Mouse (Mus musculus) erythroblast, embryonic 14.5 days (primary cell): ENCODE measurements around the gene Samd4.

Experiments used
- GATA1 ChIP-seq: IDR thresholded peaks from 2 replicates; pipeline ENCODE4 v1.6.1; 2012; ENCODE audit warnings: low read length, inconsistent platforms, mixed read lengths
- TAL1 ChIP-seq: IDR thresholded peaks from 3 replicates; pipeline ENCODE4 v1.6.1; 2012; ENCODE audit warnings: low read length, inconsistent platforms, mixed read lengths

GRCm38 (mm10) chr14:46883068-46883870 lies 615 bp downstream of the Samd4 start:
- TF ChIP-seq GATA1 (no peak), TAL1 (no peak)
